In the genomic region with DNA sequence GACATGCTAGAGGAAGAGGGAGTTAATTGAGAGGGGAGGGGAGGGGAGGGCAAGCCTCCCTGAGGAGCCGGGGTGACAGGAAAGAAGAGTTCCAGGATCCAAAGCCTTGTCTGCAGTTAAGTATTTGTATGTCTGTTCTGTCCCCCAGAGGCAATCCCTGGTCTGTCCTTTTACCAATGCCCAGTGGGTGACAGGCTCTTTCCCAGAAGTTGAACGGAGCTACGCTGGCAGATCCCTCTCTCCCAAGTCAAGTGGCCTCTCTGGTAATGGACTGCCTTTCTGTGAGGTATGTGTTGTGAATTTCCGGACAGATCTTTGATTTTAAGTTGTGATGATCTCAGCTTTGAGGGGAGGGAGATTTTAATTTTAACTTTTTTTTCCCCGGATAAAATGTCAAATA, we compare ENCODE assay signal across 11 mouse cellular contexts. TPM values are rescaled to one million over a fixed set of nuclear protein-coding genes. Genes with fewer than 3 reads are reported as not detected.
DNase-seq lines count a peak whose midpoint lies in the region; ATAC-seq and TF ChIP-seq lines count a peak whose summit lies in the region.
"Had no signal": no experiment of that assay in that cellular context is flagged by ENCODE, and none has a peak within 500 bp of the region (broad histone marks: within the 10 kb centered on the region; RNA-seq: fewer than 3 reads in every experiment).

No protein-coding gene starts in this region.

- WGBS in kidney, adult 2 months = 29% methylated on average over 5 of the region's 5 CpGs
- WGBS in forebrain, embryonic 13.5 days = 39% methylated on average over 5 of the region's 5 CpGs
- WGBS in intestine, embryonic 14.5 days = 31% methylated on average over 5 of the region's 5 CpGs
- 45% methylated on average over 5 of the region's 5 CpGs for WGBS in neural tube, embryonic 13.5 days

- H3K4me3 ChIP-seq in kidney, adult 2 months (ENCODE audit: insufficient read depth, low read depth, low read length) = peak overlapping the region; percentile 21; the same call in 1 of the 2 replicates
- no peak overlapping the region for H3K4me3 ChIP-seq in forebrain, embryonic 13.5 days
- H3K4me3 ChIP-seq in intestine, embryonic 14.5 days (ENCODE audit: low read depth, low read length) = peak overlapping the region; percentile 23
- peak overlapping the region; percentile 14 for H3K4me3 ChIP-seq in neural tube, embryonic 13.5 days

- TF ChIP-seq CTCF in kidney, adult 2 months (conservative IDR thresholded peaks at IDR 0.05; ENCODE audit: insufficient read depth, insufficient read length, low read depth, low read length) = no peak

- ATAC-seq in forebrain, embryonic 13.5 days = no peak
- ATAC-seq in intestine, embryonic 14.5 days (replicated peaks; ENCODE audit: low FRiP score, low TSS enrichment, low read depth) = no peak
- no peak for ATAC-seq in neural tube, embryonic 13.5 days (ENCODE audit: low read depth)
- no peak for ATAC-seq in megakaryocyte progenitor cell, adult 5-6 weeks (replicated peaks; ENCODE audit: poor library complexity)

- no peak overlapping the region for H3K27ac ChIP-seq in kidney, adult 2 months (ENCODE audit: insufficient read depth, low read depth, low read length)
- no peak overlapping the region for H3K27ac ChIP-seq in forebrain, embryonic 13.5 days
- H3K27ac ChIP-seq in intestine, embryonic 14.5 days (ENCODE audit: low read depth) = no peak overlapping the region
- no peak overlapping the region for H3K27ac ChIP-seq in neural tube, embryonic 13.5 days (replicated peaks)

- H3K4me1 ChIP-seq in kidney, adult 2 months (ENCODE audit: control insufficient read depth, insufficient read depth, low read length) = no peaks in the 10 kb centered on the region
- H3K4me1 ChIP-seq in forebrain, embryonic 13.5 days = peaks cover 24% of the 10 kb centered on the region
- peaks cover 14% of the 10 kb centered on the region; the same call in 1 of the 2 replicates for H3K4me1 ChIP-seq in intestine, embryonic 14.5 days (replicated peaks; ENCODE audit: control insufficient read depth, insufficient read depth, low read length)
- H3K4me1 ChIP-seq in neural tube, embryonic 13.5 days (replicated peaks) = peaks cover 36% of the 10 kb centered on the region

- no peaks in the 10 kb centered on the region for H3K36me3 ChIP-seq in kidney, adult 2 months (ENCODE audit: control insufficient read depth, insufficient read depth, low read length)
- H3K36me3 ChIP-seq in forebrain, embryonic 13.5 days (ENCODE audit: poor library complexity, severe bottlenecking) = no peaks in the 10 kb centered on the region
- H3K36me3 ChIP-seq in intestine, embryonic 14.5 days (ENCODE audit: control insufficient read depth, insufficient read depth, low read length) = 0 out of 2 replicates have a peak, but pooled peaks cover 7% of the 10 kb centered on the region
- peaks cover 6% of the 10 kb centered on the region; the same call in 1 of the 2 replicates for H3K36me3 ChIP-seq in neural tube, embryonic 13.5 days

- no peaks in the 10 kb centered on the region; the same call in 1 of the 2 replicates for H3K9me3 ChIP-seq in forebrain, embryonic 13.5 days (replicated peaks)
- no peaks in the 10 kb centered on the region for H3K9me3 ChIP-seq in intestine, embryonic 14.5 days (ENCODE audit: control insufficient read depth, low read length)
- peaks cover 4% of the 10 kb centered on the region; the same call in 1 of the 2 replicates for H3K9me3 ChIP-seq in neural tube, embryonic 13.5 days

- no peak overlapping the region for H3K9ac ChIP-seq in forebrain, embryonic 13.5 days
- H3K9ac ChIP-seq in intestine, embryonic 14.5 days (ENCODE audit: low read length) = no peak overlapping the region
- peak overlapping the region; percentile 56; the same call in 1 of the 2 replicates for H3K9ac ChIP-seq in neural tube, embryonic 13.5 days

- DNase-seq in kidney, adult 2 months = no peak
- no peak for DNase-seq in kidney, postnatal 25 days
- peak; percentile 52 for DNase-seq in intestine, embryonic 14.5 days (ENCODE audit: low spot score)
- no peak for DNase-seq in urinary bladder, postnatal 36 days (ENCODE audit: low spot score in 2 of 2)
- DNase-seq in B cell, adult 2 months = no peak
- DNase-seq: adrenal gland, postnatal 10 days; kidney, adult 18-20 months; right cerebral cortex, postnatal 14 days had no signal

- 0 out of 2 replicates have a peak overlapping the region, but pooled peaks have one; percentile 1 for H3K4me2 ChIP-seq in forebrain, embryonic 13.5 days
- peak overlapping the region; percentile 54 for H3K4me2 ChIP-seq in intestine, embryonic 14.5 days (ENCODE audit: low read length)
- H3K4me2 ChIP-seq in neural tube, embryonic 13.5 days = peak overlapping the region; percentile 51

- no peak for TF ChIP-seq POLR2A in kidney, adult 2 months (IDR thresholded peaks at IDR 0.05; ENCODE audit: low read depth, low read length)

- peaks cover 2% of the 10 kb centered on the region; the same call in 1 of the 2 replicates for H3K27me3 ChIP-seq in kidney, adult 2 months (replicated peaks; ENCODE audit: control insufficient read depth, insufficient read depth, low read length)
- peaks cover 12% of the 10 kb centered on the region for H3K27me3 ChIP-seq in forebrain, embryonic 13.5 days
- 0 out of 2 replicates have a peak, but pooled peaks cover 3% of the 10 kb centered on the region for H3K27me3 ChIP-seq in intestine, embryonic 14.5 days (replicated peaks; ENCODE audit: control insufficient read depth, insufficient read depth, low read length)
- H3K27me3 ChIP-seq in neural tube, embryonic 13.5 days = peaks cover 33% of the 10 kb centered on the region

RNA-seq across cellular contexts. Expression of a gene that starts 3.3 kb away (rescaled TPM):
- polyA plus RNA-seq in kidney, adult 2 months (2012; rRNA removed) = 1.5 and 1.8 TPM in 2 replicates
- 4.8 and 5.0 TPM in 2 replicates for polyA plus RNA-seq in forebrain, embryonic 13.5 days (2015; fragmentation: Nextera tagmentation; extraction: Ambion mirVana)
- 17.3 and 19.2 TPM in 2 replicates for polyA plus RNA-seq in intestine, embryonic 14.5 days (2014; fragmentation: Nextera tagmentation; extraction: Ambion mirVana)
- 14.2 and 18.2 TPM in 2 replicates for polyA plus RNA-seq in neural tube, embryonic 13.5 days (2015; fragmentation: Nextera tagmentation; extraction: Ambion mirVana)
- 0.22 TPM in 1 of 2 replicates, not detected in the other for total RNA-seq in megakaryocyte progenitor cell, adult 5-6 weeks (2015)
- 0.17 TPM in 1 of 2 replicates, not detected in the other for total RNA-seq in megakaryocyte progenitor cell, adult 5-6 weeks (2017)

RNA-seq across cellular contexts. Expression of a gene that starts 30.7 kb away (rescaled TPM):
- polyA plus RNA-seq in kidney, adult 2 months (2012; rRNA removed) = 8.7 and 12.3 TPM in 2 replicates
- 2.6 TPM in 2 replicates for polyA plus RNA-seq in forebrain, embryonic 13.5 days (2015; fragmentation: Nextera tagmentation; extraction: Ambion mirVana)
- 9.7 and 10.4 TPM in 2 replicates for polyA plus RNA-seq in intestine, embryonic 14.5 days (2014; fragmentation: Nextera tagmentation; extraction: Ambion mirVana)
- 2.7 and 3.5 TPM in 2 replicates for polyA plus RNA-seq in neural tube, embryonic 13.5 days (2015; fragmentation: Nextera tagmentation; extraction: Ambion mirVana)
- 14.3 and 17.8 TPM in 2 replicates for total RNA-seq in megakaryocyte progenitor cell, adult 5-6 weeks (2015)
- 24.9 and 25.4 TPM in 2 replicates for total RNA-seq in megakaryocyte progenitor cell, adult 5-6 weeks (2017)

Comparison
In these comparisons a context has a peak if more than half of its experiments do, and no peak if none do; other contexts are left out.
1. H3K4me2 ChIP-seq: peak in every context shown above with its lines; median percentile 54 in intestine, embryonic 14.5 days; 51 in neural tube, embryonic 13.5 days; 1 in forebrain, embryonic 13.5 days.